Mouse (Mus musculus) hindbrain, postnatal 0 days (tissue): ENCODE measurements around the gene Zfand3. TPM values are rescaled to one million over a fixed set of nuclear protein-coding genes. Genes with fewer than 3 reads are reported as not detected.
A peak's percentile ranks its signal among the peaks of the same experiment; 100 is the strongest.

Experiments used
- ATAC-seq: fragments of 200-750 bp; cut with Nextera tagmentation; 2 replicates; pipeline ENCODE4 v1.8.0; 2017; ENCODE audit warnings: mild to moderate bottlenecking, moderate TSS enrichment, moderate library complexity
- DNase-seq: peaks from one replicate; pipeline ENCODE4 v3.0.0-alpha.2; 2015; ENCODE audit warnings: low spot score
- H3K27ac ChIP-seq: fragments of 300-500 bp; sonication (generic); 2 replicates; pipeline ENCODE4 v1.5.1; 2014; ENCODE audit warnings: mild to moderate bottlenecking
- H3K27me3 ChIP-seq: fragments of 300-500 bp; sonication (generic); 2 replicates; pipeline ENCODE4 v1.6.1; 2014; ENCODE audit warnings: low read length, mixed read lengths; ENCODE audit not compliant: insufficient read depth
- H3K36me3 ChIP-seq: fragments of 300-500 bp; sonication (generic); 2 replicates; pipeline ENCODE4 v1.6.1; 2014; ENCODE audit warnings: low read length, mixed read lengths; ENCODE audit not compliant: insufficient read depth
- H3K4me1 ChIP-seq: fragments of 300-500 bp; sonication (generic); 2 replicates; pipeline ENCODE4 v1.6.1; 2014; ENCODE audit warnings: antibody characterized with exemption, low read length, mixed read lengths; ENCODE audit not compliant: insufficient read depth
- H3K4me2 ChIP-seq: fragments of 300-500 bp; sonication (generic); 2 replicates; pipeline ENCODE4 v1.6.1; 2014; ENCODE audit warnings: low read depth, mild to moderate bottlenecking, low read length, moderate library complexity, mixed read lengths
- H3K4me3 ChIP-seq: fragments of 300-500 bp; sonication (generic); 2 replicates; pipeline ENCODE4 v1.5.1; 2014; ENCODE audit warnings: low read length
- H3K9ac ChIP-seq: fragments of 300-500 bp; sonication (generic); replicated peaks from 2 replicates; pipeline ENCODE4 v1.6.1; 2014; ENCODE audit warnings: mild to moderate bottlenecking, low read length, moderate library complexity, mixed read lengths
- H3K9me3 ChIP-seq: fragments of 300-500 bp; sonication (generic); 2 replicates; pipeline ENCODE4 v1.6.1; 2016; ENCODE audit warnings: low read length, mixed read lengths
- CTCF ChIP-seq: IDR thresholded peaks from 2 replicates; pipeline ENCODE4 v1.5.1; 2016; ENCODE audit warnings: antibody characterized with exemption, control low read depth, low read depth
- WGBS: fragments of 180-500 bp; shearing (Covaris S2); extraction: QIAGEN DNeasy Blood & Tissue Kit; methylation state at CpG from one replicate; pipeline ENCODE4 v1.1.7; 2014; 5-methylcytosine and 5-hydroxymethylcytosine counted together
- polyA plus RNA-seq: library from polyadenylated mRNA; unstranded; fragments of >200 nt; fragmentation: Nextera tagmentation; extraction: Ambion mirVana; gene quantifications from 2 replicates; pipeline ENCODE4 v1.2.1, GENCODE M21; 2015
- total RNA-seq: library from RNA; depleted of rRNA; stranded (reverse); fragments of >200 nt; gene quantifications from 2 replicates; pipeline ENCODE4 v1.2.3, GENCODE M21; 2014

Zfand3 gene
- total and polyA plus RNA-seq, 2 experiments from 2014 or later = 50.6 to 84.5 TPM

DNA sequence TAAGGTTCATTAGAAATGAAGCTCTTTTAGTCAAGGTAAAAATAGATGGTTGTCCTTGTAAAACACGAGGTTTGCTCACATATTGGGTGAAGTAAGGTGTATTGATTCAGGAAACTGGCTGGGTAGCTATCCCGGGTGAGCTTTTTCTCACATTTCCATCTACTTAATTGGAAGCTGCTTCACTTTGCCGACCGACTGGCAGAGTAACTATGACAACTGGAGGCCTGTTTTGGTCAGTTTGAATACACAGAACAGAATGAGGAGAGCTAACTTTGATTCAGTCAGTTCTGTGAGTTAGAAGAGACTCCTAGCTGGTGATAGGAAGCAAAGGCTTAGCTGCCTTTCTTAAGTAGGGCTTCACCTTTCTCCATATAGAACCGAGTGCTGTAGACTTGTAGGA is 71.4 kb downstream of the Zfand3 start:
- no peaks in the 10 kb centered on the region for H3K9me3 ChIP-seq
- H3K4me2 ChIP-seq = no peak overlapping the region
- peak; percentile 33 for DNase-seq
- peaks cover 3% of the 10 kb centered on the region; the same call in 1 of the 2 replicates for H3K4me1 ChIP-seq
- H3K36me3 ChIP-seq = no peaks in the 10 kb centered on the region
- no peaks in the 10 kb centered on the region for H3K27me3 ChIP-seq
- no peak overlapping the region for H3K9ac ChIP-seq
- no peak for TF ChIP-seq CTCF
- no peak for ATAC-seq
- WGBS = 45% methylated on average over 5 of the region's 5 CpGs
- no peak overlapping the region for H3K4me3 ChIP-seq
- no peak overlapping the region for H3K27ac ChIP-seq

DNA sequence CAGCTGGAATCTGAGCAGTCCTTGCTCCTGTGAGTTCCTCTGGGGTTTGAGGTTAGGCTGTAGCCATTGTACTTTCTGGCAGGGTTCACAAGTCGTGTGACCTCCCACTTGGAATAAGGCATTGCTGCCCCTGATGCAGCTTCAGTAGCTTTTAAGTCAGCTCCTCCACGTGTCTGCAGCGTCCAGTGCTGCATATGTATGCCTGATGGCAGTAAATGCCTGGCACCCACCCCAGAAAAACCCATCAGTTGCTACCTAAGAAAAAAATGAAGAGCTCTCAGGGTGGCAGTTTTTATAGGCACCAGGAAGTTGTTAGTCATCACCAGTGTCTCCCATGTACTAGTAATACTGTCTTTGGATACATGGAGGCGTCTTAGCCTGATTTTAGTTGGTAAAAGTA is 79.5 kb downstream of the Zfand3 start:
- no peak overlapping the region for H3K9ac ChIP-seq
- no peak for ATAC-seq

DNA sequence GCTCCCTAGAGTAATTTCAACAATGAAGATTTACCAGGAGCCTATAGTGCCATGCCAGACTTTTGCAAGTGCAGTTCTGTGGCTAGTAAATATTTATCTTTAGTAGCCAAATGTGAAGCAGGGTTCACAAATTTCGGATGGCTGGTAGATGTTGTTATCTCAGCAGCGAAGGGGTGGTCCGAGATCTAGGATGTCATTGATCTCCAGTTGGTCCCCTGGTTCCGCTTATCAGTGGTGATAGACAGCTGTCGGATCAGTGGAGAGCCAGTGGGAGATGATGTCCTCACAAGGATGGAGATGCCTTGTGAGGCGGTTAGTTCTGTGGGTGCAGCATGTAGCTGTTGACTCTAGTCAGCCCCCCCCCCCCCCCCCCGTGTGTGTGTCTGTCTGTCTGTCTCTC is 82.2 kb downstream of the Zfand3 start:
- TF ChIP-seq CTCF = no peak
- WGBS = 90% methylated on average over 7 of the region's 7 CpGs
- H3K27me3 ChIP-seq = no peaks in the 10 kb centered on the region
- no peaks in the 10 kb centered on the region for H3K4me1 ChIP-seq
- DNase-seq (no peak), ATAC-seq (no peak)
- H3K4me2 ChIP-seq = no peak overlapping the region
- H3K36me3 ChIP-seq = no peaks in the 10 kb centered on the region
- H3K27ac ChIP-seq = no peak overlapping the region
- H3K4me3 ChIP-seq = no peak overlapping the region
- no peak overlapping the region for H3K9ac ChIP-seq
- no peaks in the 10 kb centered on the region for H3K9me3 ChIP-seq

More for the DNA sequence above, 79.5 kb downstream of the Zfand3 start:
- Histone ChIP-seq H3K4me3 (no peak overlapping the region), H3K36me3 (no peaks in the 10 kb centered on the region), H3K9me3 (no peaks in the 10 kb centered on the region), H3K27ac (no peak overlapping the region), H3K4me1 (no peaks in the 10 kb centered on the region), H3K27me3 (no peaks in the 10 kb centered on the region), H3K4me2 (no peak overlapping the region)
- no peak for TF ChIP-seq CTCF
- WGBS = 49% methylated on average over 4 of the region's 4 CpGs
- no peak for DNase-seq

DNA sequence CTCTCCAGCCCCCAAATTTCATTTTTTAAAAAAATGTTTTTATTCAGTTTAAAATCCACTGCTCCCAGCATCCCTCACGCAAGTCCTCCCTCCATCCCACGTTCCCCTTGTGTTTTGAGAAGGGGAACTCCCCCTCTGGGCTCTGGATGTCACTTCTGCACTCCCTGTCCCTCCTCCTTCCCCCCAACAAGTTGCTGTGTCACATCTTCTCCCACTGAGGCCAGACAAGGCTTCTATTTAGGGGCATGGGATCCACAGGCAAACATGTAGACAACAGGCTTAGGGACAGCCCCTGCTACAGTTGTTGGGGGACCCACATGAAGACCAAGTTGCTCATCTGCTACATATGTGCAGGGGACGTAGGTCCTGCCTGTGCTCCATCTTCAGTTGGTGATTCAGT is 83.9 kb downstream of the Zfand3 start:
- WGBS = 92% methylated on average over 3 of the region's 3 CpGs
- TF ChIP-seq CTCF = no peak
- ATAC-seq (no peak), DNase-seq (no peak)
- Histone ChIP-seq H3K9me3 (no peaks in the 10 kb centered on the region), H3K27me3 (no peaks in the 10 kb centered on the region), H3K9ac (no peak overlapping the region), H3K27ac (no peak overlapping the region), H3K4me2 (no peak overlapping the region), H3K36me3 (no peaks in the 10 kb centered on the region), H3K4me1 (no peaks in the 10 kb centered on the region), H3K4me3 (no peak overlapping the region)

DNA sequence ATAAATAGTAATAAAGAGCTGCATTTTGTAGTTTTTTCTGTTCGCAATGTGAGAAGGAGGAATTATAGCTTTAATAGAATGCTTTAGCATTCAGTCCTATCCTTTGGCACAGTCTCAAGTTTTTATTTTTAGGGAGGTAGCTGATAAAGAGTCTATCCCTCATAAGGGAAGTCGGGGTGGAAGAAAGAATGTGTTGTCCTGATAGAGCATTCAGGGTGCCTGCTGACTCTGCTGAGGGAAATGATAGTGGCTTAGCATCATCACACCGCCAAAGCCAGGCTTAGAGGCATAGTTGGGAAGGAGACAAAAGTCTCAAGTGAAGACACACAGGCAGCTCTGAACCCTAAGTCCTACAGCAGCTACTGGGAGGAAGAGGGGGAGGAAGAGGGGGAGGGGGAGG is 85.9 kb downstream of the Zfand3 start:
- no peak for TF ChIP-seq CTCF
- no peak for ATAC-seq

DNA sequence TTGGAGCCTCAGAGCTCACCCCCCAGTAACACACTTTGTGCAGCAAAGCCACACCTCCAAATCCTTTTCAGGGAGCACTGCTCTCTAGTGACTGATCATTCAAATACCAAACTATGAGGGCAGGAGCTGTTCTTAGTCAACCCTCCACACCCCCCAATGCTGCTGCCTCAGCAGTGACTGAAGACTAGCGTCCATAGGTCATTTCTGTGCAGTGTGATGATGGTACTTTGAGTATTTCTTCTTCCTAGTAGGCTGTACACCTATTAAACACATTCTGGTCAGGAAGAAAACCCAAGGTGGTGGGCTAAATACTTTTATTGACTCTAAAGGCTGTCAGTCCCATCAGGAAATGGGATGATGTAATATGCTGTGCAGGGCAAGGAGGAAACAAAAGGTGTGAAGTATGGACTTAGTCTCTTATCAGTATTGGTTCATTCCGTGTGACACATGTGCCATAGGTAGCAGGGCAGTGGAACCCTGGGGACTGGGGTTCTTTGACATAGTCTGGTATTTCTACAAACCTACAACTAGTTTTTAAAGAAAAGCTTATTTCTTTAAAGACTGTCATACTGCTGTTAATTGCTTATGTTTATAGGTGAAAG is 88.7 kb downstream of the Zfand3 start:
- Histone ChIP-seq H3K4me1 (no peaks in the 10 kb centered on the region), H3K27me3 (no peaks in the 10 kb centered on the region), H3K4me2 (no peak overlapping the region), H3K27ac (no peak overlapping the region), H3K9ac (no peak overlapping the region), H3K36me3 (no peaks in the 10 kb centered on the region), H3K4me3 (no peak overlapping the region), H3K9me3 (no peaks in the 10 kb centered on the region)
- DNase-seq = no peak
- WGBS = 95% methylated on average over 2 of the region's 2 CpGs
- TF ChIP-seq CTCF = no peak
- no peak for ATAC-seq

More for the DNA sequence above, 85.9 kb downstream of the Zfand3 start:
- Histone ChIP-seq H3K4me1 (no peaks in the 10 kb centered on the region), H3K4me2 (no peak overlapping the region), H3K9ac (no peak overlapping the region), H3K27me3 (no peaks in the 10 kb centered on the region), H3K9me3 (no peaks in the 10 kb centered on the region), H3K36me3 (no peaks in the 10 kb centered on the region), H3K27ac (no peak overlapping the region), H3K4me3 (no peak overlapping the region)
- DNase-seq = no peak
- WGBS = 73% methylated on average over 3 of the region's 3 CpGs

DNA sequence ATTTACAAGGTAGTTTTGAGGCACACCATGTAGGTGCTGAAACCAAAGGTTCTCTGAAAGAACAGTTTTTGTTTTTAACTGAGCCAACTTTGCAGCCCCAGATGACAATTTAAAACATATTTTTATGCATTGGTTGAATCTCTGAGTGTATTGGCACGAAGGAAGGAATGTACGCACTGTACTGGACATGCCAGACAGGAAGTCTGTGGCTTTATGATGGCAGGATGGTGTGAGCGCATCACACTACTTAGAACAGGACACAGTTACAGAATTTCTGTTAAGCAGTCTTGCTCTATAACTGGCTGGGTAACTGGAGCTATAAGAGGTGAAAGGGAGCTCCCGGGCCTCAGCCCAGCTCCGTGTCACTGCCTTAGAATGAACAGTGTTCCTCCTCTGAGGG is 92.6 kb downstream of the Zfand3 start:
- TF ChIP-seq CTCF = no peak
- no peaks in the 10 kb centered on the region for H3K27me3 ChIP-seq
- H3K27ac ChIP-seq = no peak overlapping the region
- H3K4me2 ChIP-seq = no peak overlapping the region
- no peak for DNase-seq
- WGBS = 81% methylated on average over 5 of the region's 5 CpGs
- no peaks in the 10 kb centered on the region for H3K9me3 ChIP-seq
- H3K4me3 ChIP-seq = no peak overlapping the region
- no peaks in the 10 kb centered on the region for H3K36me3 ChIP-seq
- ATAC-seq = no peak
- peaks cover 5% of the 10 kb centered on the region; the same call in 1 of the 2 replicates for H3K4me1 ChIP-seq
- H3K9ac ChIP-seq = no peak overlapping the region
